Mouse (Mus musculus) layer of hippocampus, adult 9-10 months (tissue): Measurements from ENCODE around the gene Apbb2.

Source experiments
- DNase-seq: peaks from one replicate; pipeline ENCODE4 v3.0.0; 2022; ENCODE audit warnings: low spot score

The Apbb2 gene

GRCm38 (mm10) chr5:66546969-66547511 lies 71.5 kb downstream of the Apbb2 start:
- no peak for DNase-seq

DNA sequence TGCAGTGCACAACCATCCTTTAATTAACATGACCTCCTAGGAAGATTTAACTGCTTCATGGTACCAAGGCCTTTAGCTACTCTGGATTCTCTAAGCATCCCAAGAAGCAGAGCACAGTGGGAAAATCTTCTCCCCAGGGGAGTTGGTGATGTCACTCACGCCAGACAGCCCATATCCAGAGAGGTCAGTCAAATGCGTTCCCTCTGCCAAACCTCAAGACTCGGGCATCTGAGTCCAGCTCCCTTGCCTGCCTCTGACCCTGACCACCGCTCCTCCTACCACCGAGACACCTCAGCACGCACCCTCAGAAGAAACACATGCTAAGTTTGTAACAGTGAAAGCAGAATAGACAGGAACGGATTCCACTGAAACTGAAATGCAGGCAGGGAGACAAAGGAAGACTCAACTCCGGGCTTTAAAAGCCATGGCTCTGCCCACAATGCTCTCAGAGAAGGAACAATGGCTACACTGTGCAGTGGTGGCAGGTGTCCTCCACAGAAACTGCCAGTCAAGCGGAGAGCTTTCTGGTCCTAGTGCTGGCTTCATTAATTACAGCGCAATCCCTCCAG lies 72.9 kb downstream of the Apbb2 start:
- DNase-seq, result no peak

GRCm38 (mm10) chr5:66543761-66544160 lies 74.8 kb downstream of the Apbb2 start:
- DNase-seq, result no peak

DNA sequence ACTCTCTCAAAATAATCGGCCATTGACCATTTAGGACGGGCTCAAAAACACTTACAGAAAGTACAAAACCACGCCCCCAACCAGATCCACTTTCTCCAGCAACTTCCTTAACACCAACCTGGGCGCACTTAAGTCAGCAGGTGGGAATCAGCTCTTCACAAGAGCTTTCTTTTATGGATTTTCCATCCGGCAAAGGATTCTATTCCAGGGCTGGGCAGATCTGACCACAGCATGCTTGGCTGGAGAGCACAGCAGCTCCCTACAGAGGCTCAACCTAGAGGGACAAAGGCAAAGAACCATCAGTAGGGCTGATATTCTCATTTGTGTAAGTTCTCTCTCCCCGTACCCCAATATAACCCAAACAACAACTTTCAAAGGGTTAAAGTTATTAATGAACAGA lies 75.2 kb downstream of the Apbb2 start:
- DNase-seq, result no peak

GRCm38 (mm10) chr5:66542521-66542920 lies 76.1 kb downstream of the Apbb2 start:
- DNase-seq, result no peak

DNA sequence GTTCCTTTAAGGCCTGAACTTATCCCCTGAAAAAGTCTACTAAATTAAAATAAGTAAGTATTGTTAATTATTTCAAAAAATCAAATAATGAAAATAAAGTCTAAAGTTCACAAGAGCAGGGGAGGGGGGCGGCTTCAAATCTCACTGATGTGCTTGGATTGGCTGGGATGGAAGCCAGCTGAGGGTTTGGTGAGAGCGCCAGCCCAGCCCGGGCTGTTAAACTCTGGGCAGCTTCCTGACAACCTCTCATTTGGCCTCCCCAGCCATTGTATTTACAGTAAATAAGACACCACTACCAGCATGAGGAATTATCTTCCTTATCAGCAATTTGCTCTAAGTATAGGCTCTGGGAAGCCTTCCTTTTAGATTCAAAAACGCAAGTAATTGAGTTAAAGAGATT lies 77.2 kb downstream of the Apbb2 start:
- no peak for DNase-seq

GRCm38 (mm10) chr5:66540246-66540645 lies 78.3 kb downstream of the Apbb2 start:
- no peak for DNase-seq

DNA sequence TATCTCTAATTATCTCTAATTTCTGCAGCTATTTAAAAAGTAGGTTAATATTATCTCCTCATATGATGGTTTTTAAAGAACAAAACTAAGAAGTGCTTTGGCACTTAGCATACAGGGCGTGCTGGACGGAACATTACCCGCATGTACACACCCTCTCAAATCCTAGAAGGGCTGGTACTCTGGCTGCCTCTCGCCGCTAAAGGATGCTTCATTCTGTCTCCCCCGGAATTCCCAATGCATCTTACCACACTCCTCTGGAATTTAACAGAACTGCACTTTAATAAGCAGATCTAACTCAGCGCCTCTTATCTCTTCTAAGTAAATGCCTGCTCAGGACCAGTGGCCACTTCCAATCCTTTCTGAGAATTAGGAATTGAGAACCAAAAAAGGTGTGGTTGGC lies 80.8 kb downstream of the Apbb2 start:
- no peak for DNase-seq

DNA sequence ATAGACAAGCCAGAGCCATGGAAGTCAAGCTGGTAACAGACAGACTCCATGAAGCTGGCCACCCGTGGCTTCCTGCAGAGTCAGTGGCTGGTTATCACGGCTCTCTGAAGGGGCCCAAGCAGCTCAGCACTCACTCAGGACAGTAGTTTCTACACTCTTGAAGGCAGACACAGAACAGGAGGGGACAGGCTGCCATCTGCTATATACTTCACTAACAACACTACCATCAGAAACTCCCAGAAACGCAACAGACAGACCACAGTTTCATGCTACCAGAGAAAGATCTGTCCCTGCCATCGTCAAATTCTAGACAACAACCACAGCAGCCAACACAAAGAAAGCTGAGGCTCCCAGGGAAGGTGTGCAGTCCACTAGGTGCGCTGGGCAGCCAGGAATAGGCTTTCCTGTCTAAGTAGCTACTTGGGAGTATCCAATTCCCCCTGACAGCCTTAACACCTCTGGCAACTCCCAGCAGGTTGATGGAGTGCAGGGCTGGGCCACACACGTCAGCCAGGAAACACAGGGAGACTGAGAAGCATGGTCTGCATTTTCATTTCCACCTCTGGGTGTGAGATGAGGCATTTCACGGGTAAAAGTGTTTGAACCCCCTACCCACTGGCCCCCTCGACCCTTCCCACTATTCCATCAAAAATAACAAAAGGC lies 81.8 kb downstream of the Apbb2 start:
- DNase-seq, result no peak

- DNase-seq, result no peak
Measured at GRCm38 (mm10) chr5:66535566-66536236, 82.9 kb downstream of the Apbb2 start.

GRCm38 (mm10) chr5:66533711-66534425 lies 84.7 kb downstream of the Apbb2 start:
- no peak for DNase-seq

DNA sequence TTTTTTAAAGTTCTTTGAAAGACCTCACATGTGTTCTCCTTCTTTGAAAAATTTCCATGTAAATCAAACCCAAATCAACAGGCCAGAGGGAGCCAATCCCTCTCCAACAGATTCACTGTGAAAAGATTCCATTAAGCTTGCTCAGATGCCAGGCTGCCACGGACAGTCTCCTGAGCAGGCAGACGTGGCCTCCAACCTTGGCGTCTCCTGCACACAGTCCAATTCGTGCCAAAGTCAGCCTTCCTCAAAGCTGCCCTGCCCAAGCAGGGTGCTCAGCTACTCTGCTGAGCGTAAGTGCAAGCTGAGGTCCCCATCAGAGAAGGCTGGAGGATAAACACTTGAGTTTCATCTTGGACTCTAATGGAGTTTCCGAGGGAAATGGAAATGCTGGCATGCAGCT lies 85.8 kb downstream of the Apbb2 start:
- no peak for DNase-seq

DNA sequence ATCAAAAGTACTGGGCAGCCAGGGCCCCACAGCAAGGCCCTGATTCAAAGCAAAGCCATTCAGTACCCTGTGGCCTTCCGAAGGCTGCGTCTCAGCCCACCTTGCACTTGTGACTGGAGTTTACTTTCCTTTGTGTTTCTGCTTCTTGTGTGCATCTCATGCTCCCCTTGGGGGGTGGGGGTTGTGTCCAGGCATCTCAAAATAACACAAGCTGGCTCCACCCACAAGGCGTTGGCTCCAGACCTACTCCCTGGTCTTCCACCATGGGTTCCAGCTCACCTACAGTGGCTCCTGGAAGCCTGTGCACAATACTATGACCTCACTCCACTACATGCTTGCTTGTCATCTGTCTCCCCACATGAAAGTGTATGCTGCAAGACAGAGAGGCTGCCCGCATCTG lies 88.2 kb downstream of the Apbb2 start:
- no peak for DNase-seq

DNA sequence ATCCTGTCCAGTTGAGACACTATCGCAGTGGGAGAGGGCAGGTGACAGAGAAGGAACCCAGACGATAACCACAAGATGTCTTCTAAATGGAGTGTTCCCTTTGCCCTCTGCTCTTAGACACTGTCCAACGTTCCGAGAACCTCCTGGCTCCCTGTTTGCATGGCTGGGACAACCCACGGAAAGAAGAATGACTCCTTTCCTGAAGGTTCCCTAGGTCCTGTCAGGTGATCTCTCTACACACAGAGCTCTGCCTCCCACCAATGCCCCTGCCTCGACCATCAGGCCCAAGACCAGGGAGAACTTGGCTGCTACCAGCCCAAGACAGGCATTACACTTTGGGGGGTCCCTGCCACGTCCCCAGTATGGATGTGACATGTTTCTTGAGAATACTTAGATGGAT lies 89.0 kb downstream of the Apbb2 start:
- DNase-seq, result no peak

- no peak for DNase-seq
Measured at GRCm38 (mm10) chr5:66528567-66528966, 90.0 kb downstream of the Apbb2 start.

DNA sequence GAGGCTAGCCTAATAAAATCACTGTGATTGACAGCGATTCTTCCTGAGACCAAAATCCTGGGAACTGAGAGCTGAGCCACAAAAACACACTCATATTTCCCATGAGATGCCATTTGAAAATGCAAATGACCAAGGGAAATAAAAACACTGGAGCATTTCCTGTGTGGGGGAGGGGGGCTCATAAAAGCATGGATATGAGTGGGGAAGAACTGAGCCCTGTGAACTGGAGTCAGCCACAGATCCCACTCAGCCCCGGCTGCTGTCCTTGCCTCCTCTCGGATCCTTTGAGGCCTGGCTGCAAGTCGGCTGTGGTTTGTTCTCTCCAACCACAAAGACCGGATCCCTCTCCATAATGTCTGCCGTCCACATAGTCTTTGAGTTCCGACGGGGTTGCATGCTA lies 91.5 kb downstream of the Apbb2 start:
- DNase-seq, result no peak

DNA sequence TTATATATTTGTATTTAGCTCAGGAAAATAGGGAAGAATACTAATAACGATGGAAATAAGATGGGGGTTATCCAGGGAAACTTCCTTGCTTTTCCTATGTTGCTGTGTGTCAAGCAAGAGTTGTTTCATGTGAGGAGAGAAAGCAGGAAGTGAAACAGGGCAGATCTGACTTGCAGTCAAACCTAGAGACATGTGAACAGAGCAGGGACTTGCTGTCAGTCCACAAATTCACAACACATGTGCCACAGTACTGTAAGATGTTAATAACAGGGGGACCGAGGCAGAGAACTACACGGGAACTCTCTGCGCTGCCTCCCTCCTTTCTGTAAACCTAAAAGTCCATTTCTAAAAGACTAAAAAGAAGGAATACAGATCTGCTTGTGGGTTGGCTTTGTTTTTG lies 93.6 kb downstream of the Apbb2 start:
- no peak for DNase-seq

DNA sequence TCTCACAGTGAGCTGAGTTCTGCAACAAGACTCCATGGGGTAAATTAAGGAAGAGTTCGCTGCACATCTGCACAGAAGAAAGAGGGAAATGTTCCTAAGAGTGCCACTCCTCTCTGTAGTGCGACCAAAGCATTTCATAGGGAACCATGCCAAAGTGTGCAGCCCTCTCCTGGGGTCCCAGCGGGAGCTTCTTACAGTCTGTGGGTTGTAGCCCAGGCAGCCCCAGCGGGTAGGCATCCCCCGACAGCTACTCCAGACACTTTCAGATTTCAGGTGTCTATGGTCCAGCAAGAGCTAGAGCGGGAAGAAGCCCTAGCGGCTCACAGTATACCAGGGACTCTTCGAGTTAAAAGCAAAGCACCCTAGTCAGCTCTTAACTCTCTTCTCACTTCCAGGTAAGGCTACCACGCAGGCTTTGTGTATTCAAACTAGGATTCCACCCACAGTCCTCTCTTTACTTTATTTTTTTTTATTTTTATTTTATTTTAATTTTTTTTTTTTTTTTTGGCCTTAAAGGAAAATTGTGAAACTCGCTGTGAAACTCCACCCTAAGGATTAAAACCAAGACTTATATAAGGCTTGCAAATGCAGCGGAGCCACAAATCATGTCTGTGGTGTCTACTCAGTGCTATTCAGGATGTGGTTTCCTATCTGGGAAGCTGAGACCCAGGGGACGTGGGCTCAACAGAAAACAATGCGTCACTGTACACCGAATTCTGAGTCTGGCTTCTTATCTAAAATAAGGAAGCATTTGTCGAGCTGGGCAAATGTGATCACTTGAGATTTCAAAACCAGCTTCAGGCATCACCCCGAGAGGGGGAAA lies 94.7 kb downstream of the Apbb2 start:
- no peak for DNase-seq

GRCm38 (mm10) chr5:66521250-66521649 lies 97.3 kb downstream of the Apbb2 start:
- DNase-seq, result no peak

GRCm38 (mm10) chr5:66519511-66519910 lies 99.1 kb downstream of the Apbb2 start:
- no peak for DNase-seq

DNA sequence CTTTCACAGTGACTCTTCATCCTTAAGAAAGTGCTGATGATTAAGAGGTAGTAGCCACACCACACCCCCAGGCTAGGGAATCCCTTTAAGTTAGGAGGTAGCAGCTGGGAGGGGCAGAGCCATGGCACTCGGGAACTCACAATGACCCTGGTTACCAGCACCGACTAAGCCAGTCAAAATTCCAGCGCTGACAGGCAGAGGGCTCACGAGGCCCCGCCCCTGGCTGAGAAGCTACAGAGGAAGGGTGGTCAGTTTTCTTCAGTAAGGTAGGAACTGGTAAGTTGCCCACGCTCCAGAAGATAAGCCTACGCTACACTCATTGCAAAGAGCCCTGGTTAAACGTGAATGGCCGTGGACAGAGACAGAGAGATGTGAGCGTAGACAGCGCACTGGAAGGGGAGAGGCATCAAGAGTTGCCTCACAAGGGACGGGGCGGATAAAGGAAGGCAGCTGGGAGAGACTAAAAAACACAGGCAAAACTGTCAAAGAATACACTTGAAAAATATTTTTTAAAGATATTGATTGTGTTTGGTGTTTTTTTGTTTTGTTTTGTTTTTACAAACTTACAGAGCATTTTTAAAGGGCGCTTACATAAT lies 100.1 kb downstream of the Apbb2 start:
- no peak for DNase-seq
